Mouse (Mus musculus) adrenal gland, postnatal 10 days (tissue): ENCODE measurements around the gene Rfx5. TPM values are rescaled to one million over a fixed set of nuclear protein-coding genes. Genes with fewer than 3 reads are reported as not detected.

ENCODE experiments used
- DNase-seq: peaks from one replicate; pipeline ENCODE4 v3.0.0; 2021; ENCODE audit warnings: mixed read lengths
- microRNA-seq: library from miRNA; unstranded; fragments of <30 nt; microRNA quantifications from one replicate; pipeline ENCODE4 v1.2.0, GENCODE M21; 2021
- total RNA-seq, 2 experiments: library from RNA; stranded (reverse); gene quantifications; 2 replicates each; pipeline ENCODE4 v1.2.3; 2021

Gene Rfx5
- total RNA-seq, 2 experiments from 2014 or later = 20.2 to 31.4 TPM

- peak; percentile 92 for DNase-seq
Observed at GRCm38 (mm10) chr3:94996946-94997345, 43.1 kb downstream of the Rfx5 start.

DNA sequence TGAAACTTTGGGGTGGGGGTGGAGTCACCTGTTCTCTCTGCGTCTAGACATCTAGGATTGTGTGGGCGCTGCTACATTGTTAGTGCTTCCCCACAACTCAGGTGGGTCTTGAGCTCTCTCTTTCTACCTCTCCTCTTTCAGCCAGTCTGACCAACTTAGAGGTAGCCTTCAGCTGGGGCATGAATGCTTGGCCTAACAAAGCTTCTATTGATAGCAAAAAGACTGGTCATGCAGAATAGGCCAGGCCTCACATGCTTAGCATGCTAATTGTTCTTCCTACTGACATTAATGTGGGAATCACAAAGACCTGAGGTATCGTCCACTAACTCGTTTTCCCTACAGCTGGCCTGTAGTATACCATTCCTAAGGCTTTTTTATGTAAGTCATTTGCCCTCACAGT is 48.7 kb downstream of the Rfx5 start:
- no peak for DNase-seq

DNA sequence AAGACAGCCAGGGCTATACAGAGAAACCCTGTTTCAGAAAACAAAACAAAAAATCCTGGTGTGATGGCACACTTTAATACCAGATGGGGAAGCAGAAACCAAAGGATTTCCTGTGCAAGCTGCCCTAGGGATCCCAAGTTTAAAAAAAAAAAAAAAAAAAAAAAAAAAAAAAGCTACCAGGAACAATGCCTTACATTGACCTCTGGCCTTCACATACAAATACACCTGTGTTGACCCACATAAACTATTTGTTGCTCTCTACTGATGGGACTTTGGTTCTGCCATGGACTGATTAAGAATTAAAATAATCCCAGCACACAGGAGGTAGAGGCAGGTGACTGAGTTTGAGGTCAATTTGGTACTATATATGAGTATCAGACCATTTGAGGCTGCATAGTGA is 49.4 kb downstream of the Rfx5 start:
- DNase-seq = no peak

DNA sequence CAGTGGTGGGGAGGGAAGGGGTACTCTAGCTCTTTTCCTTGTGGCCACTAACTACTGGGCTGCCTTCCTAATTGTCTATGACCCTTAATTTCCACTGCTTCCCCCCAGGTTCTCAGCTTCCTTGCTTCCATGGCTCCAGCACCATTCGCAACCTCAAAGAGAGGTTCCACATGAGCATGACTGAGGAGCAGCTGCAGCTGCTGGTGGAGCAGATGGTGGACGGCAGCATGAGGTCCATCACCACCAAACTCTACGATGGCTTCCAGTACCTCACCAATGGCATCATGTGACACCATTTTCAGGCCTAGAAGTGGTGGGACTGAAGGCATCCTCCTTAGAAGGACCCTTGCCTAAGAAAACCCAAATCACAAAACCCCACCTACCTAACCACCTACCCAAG is 51.8 kb downstream of the Rfx5 start:
- DNase-seq = no peak

GRCm38 (mm10) chr3:95007706-95008105 is 53.8 kb downstream of the Rfx5 start:
- DNase-seq = peak; percentile 66

GRCm38 (mm10) chr3:95010396-95010795 is 56.5 kb downstream of the Rfx5 start:
- no peak for DNase-seq

Small RNA genes lying within 50 kb of the gene (microRNA-seq; reads per million reads assigned to microRNA genes)
- 1.4 reads per million for gene Mir7013

Other genes starting within 250 kb of the Rfx5 start
- 1 to 10 TPM; 3.1 to 4.6 TPM for gene Cgn, start 167.6 kb upstream of the Rfx5 start, total RNA-seq
- gene Pogz, start 116.5 kb upstream of the Rfx5 start, total RNA-seq = 10 to 100 TPM; 24.8 to 41.9 TPM
- gene Psmb4, start 67.1 kb upstream of the Rfx5 start, total RNA-seq = 100 to 1,000 TPM; 283 to 296 TPM
- 10 to 100 TPM; 73.8 to 78.3 TPM for gene Selenbp1, start 21.0 kb upstream of the Rfx5 start, total RNA-seq
- 10 to 100 TPM; 43.1 to 45.3 TPM for gene Pi4kb, start 20.7 kb downstream of the Rfx5 start, total RNA-seq
- gene Zfp687, start 61.4 kb downstream of the Rfx5 start, total RNA-seq = 10 to 100 TPM; 35.3 to 39.8 TPM
- 100 to 1,000 TPM; 206 to 221 TPM for gene Psmd4, start 88.5 kb downstream of the Rfx5 start, total RNA-seq
- 10 to 100 TPM; 35.0 to 40.3 TPM for gene Pip5k1a, start 152.9 kb downstream of the Rfx5 start, total RNA-seq
- gene Vps72, start 156.9 kb downstream of the Rfx5 start, total RNA-seq = 10 to 100 TPM; 56.2 to 69.5 TPM
- 10 to 100 TPM in 1 of 2 experiments, 1 to 10 TPM in 1; 8.1 to 25.3 TPM for gene Tmod4, start 170.4 kb downstream of the Rfx5 start, total RNA-seq
- 10 to 100 TPM; 30.6 to 38.6 TPM for gene Scnm1, start 179.9 kb downstream of the Rfx5 start, total RNA-seq
- gene Lysmd1, start 180.0 kb downstream of the Rfx5 start, total RNA-seq = 1 to 10 TPM; 9.2 to 9.8 TPM
- gene Tnfaip8l2, start 188.3 kb downstream of the Rfx5 start, total RNA-seq = 1 to 10 TPM; 3.7 to 4.4 TPM
- gene Sema6c, start 206.4 kb downstream of the Rfx5 start, total RNA-seq = 10 to 100 TPM in 1 of 2 experiments, 1 to 10 TPM in 1; 8.3 to 17.1 TPM